ENCODE assay signal across 25 mouse cellular contexts in genomic region chr7:99665731-99666452, GRCm38 (mm10). TPM values are rescaled to one million over a fixed set of nuclear protein-coding genes. Genes with fewer than 3 reads are reported as not detected.
DNase-seq lines count a peak whose midpoint lies in the region; ATAC-seq and TF ChIP-seq lines count a peak whose summit lies in the region.
"Had no signal": no experiment of that assay in that cellular context is flagged by ENCODE, and none has a peak within 500 bp of the region (broad histone marks: within the 10 kb centered on the region; RNA-seq: fewer than 3 reads in every experiment).

No protein-coding gene starts in this region.

- no peak for TF ChIP-seq CTCF in midbrain, postnatal 0 days (IDR thresholded peaks at IDR 0.05)
- TF ChIP-seq CTCF in small intestine, adult 2 months (IDR thresholded peaks at IDR 0.05; ENCODE audit: extremely low read depth, insufficient read length, insufficient replicate concordance, low read depth, low read length), result no peak

- no peak overlapping the region for H3K4me2 ChIP-seq in midbrain, postnatal 0 days (ENCODE audit: low read depth, low read length, poor library complexity, severe bottlenecking)
- H3K4me2 ChIP-seq: forebrain, embryonic 13.5 days; hindbrain, embryonic 12.5 days; intestine, embryonic 15.5 days; liver, embryonic 11.5 days; lung, embryonic 15.5 days; midbrain, embryonic 15.5 days had no signal

- no peaks in the 10 kb centered on the region for H3K27me3 ChIP-seq in midbrain, embryonic 10.5 days (ENCODE audit: low read depth, poor library complexity, severe bottlenecking)
- H3K27me3 ChIP-seq in midbrain, postnatal 0 days (ENCODE audit: insufficient read depth, low read length), result no peaks in the 10 kb centered on the region
- no peaks in the 10 kb centered on the region for H3K27me3 ChIP-seq in small intestine, adult 2 months (ENCODE audit: control insufficient read depth, insufficient read depth, low read length)
- H3K27me3 ChIP-seq: forebrain, embryonic 13.5 days; intestine, embryonic 15.5 days; lung, embryonic 15.5 days; midbrain, embryonic 15.5 days had no signal

- peak overlapping the region; percentile 55; the same call in 1 of the 2 replicates for H3K27ac ChIP-seq in midbrain, embryonic 10.5 days (replicated peaks)
- no peak overlapping the region for H3K27ac ChIP-seq in midbrain, postnatal 0 days (ENCODE audit: low read depth, low read length)
- H3K27ac ChIP-seq in small intestine, adult 2 months (ENCODE audit: insufficient read depth, low read depth, low read length), result peak overlapping the region; percentile 4; the same call in 1 of the 2 replicates
- H3K27ac ChIP-seq: forebrain, embryonic 13.5 days; hindbrain, embryonic 12.5 days; lung, embryonic 15.5 days; midbrain, embryonic 15.5 days had no signal

- intact Hi-C loops in heart, postnatal 25 days (cut with DNase I), result no loop called here

- H3K9ac ChIP-seq in midbrain, postnatal 0 days (replicated peaks; ENCODE audit: low read length, poor library complexity, severe bottlenecking), result no peak overlapping the region
- H3K9ac ChIP-seq: forebrain, embryonic 13.5 days; hindbrain, embryonic 12.5 days; intestine, embryonic 15.5 days; lung, embryonic 15.5 days; midbrain, embryonic 15.5 days had no signal

- no peak for ATAC-seq in midbrain, postnatal 0 days (ENCODE audit: low FRiP score)
- ATAC-seq: forebrain, embryonic 13.5 days; midbrain, embryonic 15.5 days had no signal

- H3K9me3 ChIP-seq in midbrain, embryonic 10.5 days (replicated peaks), result no peaks in the 10 kb centered on the region
- H3K9me3 ChIP-seq in midbrain, postnatal 0 days (ENCODE audit: low read length), result no peaks in the 10 kb centered on the region
- H3K9me3 ChIP-seq: forebrain, embryonic 13.5 days; hindbrain, embryonic 12.5 days; intestine, embryonic 15.5 days; lung, embryonic 15.5 days; megakaryocyte, embryonic 14.5 days; midbrain, embryonic 15.5 days had no signal

- H3K36me3 ChIP-seq in midbrain, embryonic 10.5 days, result no peaks in the 10 kb centered on the region
- H3K36me3 ChIP-seq in midbrain, postnatal 0 days (ENCODE audit: insufficient read depth, low read length), result no peaks in the 10 kb centered on the region
- peaks cover 32% of the 10 kb centered on the region for H3K36me3 ChIP-seq in small intestine, adult 2 months (ENCODE audit: control insufficient read depth, insufficient read depth, low read length)
- H3K36me3 ChIP-seq: hindbrain, embryonic 12.5 days; intestine, embryonic 15.5 days; lung, embryonic 15.5 days; midbrain, embryonic 15.5 days had no signal

- peaks cover 28% of the 10 kb centered on the region for H3K4me1 ChIP-seq in midbrain, embryonic 10.5 days
- no peaks in the 10 kb centered on the region; the same call in 1 of the 2 replicates for H3K4me1 ChIP-seq in midbrain, postnatal 0 days (ENCODE audit: insufficient read depth, low read length)
- H3K4me1 ChIP-seq in small intestine, adult 2 months (ENCODE audit: control insufficient read depth, insufficient read depth, insufficient read length, low read length), result peaks cover 13% of the 10 kb centered on the region
- H3K4me1 ChIP-seq: forebrain, embryonic 13.5 days; megakaryocyte, embryonic 14.5 days; midbrain, embryonic 15.5 days had no signal

- WGBS in midbrain, embryonic 10.5 days, result 99% methylated on average over 10 of the region's 10 CpGs
- WGBS in midbrain, postnatal 0 days, result 93% methylated on average over 10 of the region's 10 CpGs
- WGBS in small intestine, adult 2 months, result 55% methylated on average over 10 of the region's 10 CpGs

- DNase-seq in heart, adult 11 months, result peak; percentile 94
- DNase-seq in heart, postnatal 25 days (ENCODE audit: low spot score), result no peak
- DNase-seq in midbrain, embryonic 10.5 days (ENCODE audit: low spot score), result no peak
- DNase-seq in midbrain, postnatal 0 days (ENCODE audit: low spot score), result no peak
- DNase-seq in gastrocnemius, postnatal 25 days, result peak; percentile 47
- DNase-seq in thymus, postnatal 25 days, result no peak
- DNase-seq: adrenal gland, postnatal 10 days; cerebellum, adult 11-12 months; cerebellum, postnatal 25 days; kidney, adult 9 months; kidney, postnatal 25 days; layer of hippocampus, adult 9-11 months; right cerebral cortex, postnatal 4 days; thymus, postnatal 36 days had no signal

- no peak overlapping the region for H3K4me3 ChIP-seq in midbrain, embryonic 10.5 days
- no peak overlapping the region for H3K4me3 ChIP-seq in midbrain, postnatal 0 days (ENCODE audit: low read depth, low read length)
- H3K4me3 ChIP-seq in small intestine, adult 2 months (ENCODE audit: low read depth, low read length), result no peak overlapping the region
- H3K4me3 ChIP-seq: forebrain, embryonic 13.5 days; hindbrain, embryonic 12.5 days; intestine, embryonic 15.5 days; left cerebral cortex, adult 2 months; lung, embryonic 15.5 days; megakaryocyte, embryonic 14.5 days; midbrain, embryonic 15.5 days had no signal

- no peak for TF ChIP-seq POLR2A in small intestine, adult 2 months (IDR thresholded peaks at IDR 0.05; ENCODE audit: low read depth, low read length)

RNA-seq across cellular contexts. Expression of gene Tpbgl, which starts 39.0 kb away (rescaled TPM):
- total RNA-seq in heart, postnatal 25 days (2021), result 1 to 10 TPM; 3.0 to 3.9 TPM
- 0.32 and 0.79 TPM in 2 replicates for polyA plus RNA-seq in midbrain, embryonic 10.5 days (2016; fragmentation: Nextera tagmentation; extraction: Ambion mirVana)
- total RNA-seq in midbrain, postnatal 0 days (2014; rRNA removed), result 2.8 and 4.5 TPM in 2 replicates
- 1.7 and 2.3 TPM in 2 replicates for polyA plus RNA-seq in midbrain, postnatal 0 days (2015; fragmentation: Nextera tagmentation; extraction: Ambion mirVana)
- total RNA-seq in gastrocnemius, postnatal 25 days (2021), result 10 to 100 TPM; 42.5 to 46.1 TPM
- 2.7 and 2.8 TPM in 2 replicates for polyA plus RNA-seq in small intestine, adult 2 months (2012; rRNA removed)
- total RNA-seq: neutrophil, adult 5-6 weeks had no signal
- polyA plus RNA-seq: C2C12 had no signal

RNA-seq across cellular contexts. Expression of gene Slco2b1, which starts 45.2 kb away (rescaled TPM):
- total RNA-seq in heart, postnatal 25 days (2021), result 1 to 10 TPM; 7.2 to 8.1 TPM
- polyA plus RNA-seq in midbrain, embryonic 10.5 days (2016; fragmentation: Nextera tagmentation; extraction: Ambion mirVana), result 2.1 and 3.2 TPM in 2 replicates
- total RNA-seq in midbrain, postnatal 0 days (2014; rRNA removed), result 10.2 and 13.9 TPM in 2 replicates
- 6.5 TPM in 2 replicates for polyA plus RNA-seq in midbrain, postnatal 0 days (2015; fragmentation: Nextera tagmentation; extraction: Ambion mirVana)
- total RNA-seq in gastrocnemius, postnatal 25 days (2021), result 1 to 10 TPM; 3.9 to 4.7 TPM
- polyA plus RNA-seq in small intestine, adult 2 months (2012; rRNA removed), result 19.3 and 28.3 TPM in 2 replicates
- total RNA-seq: neutrophil, adult 5-6 weeks had no signal
- polyA plus RNA-seq: C2C12 had no signal

Comparison
In these comparisons a context has a peak if more than half of its experiments do, and no peak if none do; other contexts are left out.
1. DNase-seq: peak in heart, adult 11 months (single experiment) and gastrocnemius, postnatal 25 days (single experiment); none in heart, postnatal 25 days (single experiment), midbrain, embryonic 10.5 days (single experiment), midbrain, postnatal 0 days (single experiment) and thymus, postnatal 25 days (single experiment).